Mouse (Mus musculus): ENCODE measurements at regions not wholly inside any gene's neighbourhood (a gene's known extent, or its start where the extent isn't known, plus 50 kb on each side); places are given as distances from the start of the nearest gene placed in this dataset.

GRCm38 (mm10) chr13:92911660-92912284, 67.2 kb downstream of the Mtx3 start:
- ATAC-seq (ENCODE audit: extremely low read depth, insufficient number of reproducible peaks, low FRiP score, poor library complexity, severe bottlenecking): no peak
- no peaks in the 10 kb centered on the region for H3K9me3 ChIP-seq (replicated peaks)
- H3K4me3 ChIP-seq (ENCODE audit: low read depth, low read length): no peak overlapping the region
- TF ChIP-seq GATA1 (IDR thresholded peaks at IDR 0.05; ENCODE audit: borderline replicate concordance, low read length): no peak
- TF ChIP-seq POLR2AphosphoS5 (IDR thresholded peaks at IDR 0.05; ENCODE audit: insufficient replicate concordance, low read depth, low read length): no peak
- TF ChIP-seq GATA2 (IDR thresholded peaks at IDR 0.05; ENCODE audit: borderline replicate concordance, low read depth, low read length): no peak
- TF ChIP-seq CTCF (IDR thresholded peaks at IDR 0.05; ENCODE audit: low read depth, low read length): no peak
- TF ChIP-seq TAL1 (conservative IDR thresholded peaks at IDR 0.05; ENCODE audit: low read depth, low read length): no peak
- H3K27me3 ChIP-seq (ENCODE audit: insufficient read depth, low read length): peaks cover 21% of the 10 kb centered on the region
- H3K36me3 ChIP-seq (replicated peaks): no peaks in the 10 kb centered on the region
- H3K4me1 ChIP-seq (ENCODE audit: insufficient read depth, low read depth, low read length): no peaks in the 10 kb centered on the region
- no peak for DNase-seq (ENCODE audit: low spot score)

GRCm38 (mm10) chr13:92912661-92913060, 68.1 kb downstream of the Mtx3 start:
- ATAC-seq (ENCODE audit: extremely low read depth, insufficient number of reproducible peaks, low FRiP score, poor library complexity, severe bottlenecking): no peak
- no peaks in the 10 kb centered on the region for H3K9me3 ChIP-seq (replicated peaks)
- no peaks in the 10 kb centered on the region for H3K36me3 ChIP-seq (replicated peaks)
- H3K4me1 ChIP-seq (ENCODE audit: insufficient read depth, low read depth, low read length): no peaks in the 10 kb centered on the region
- H3K27me3 ChIP-seq (ENCODE audit: insufficient read depth, low read length): peaks cover 17% of the 10 kb centered on the region
- DNase-seq (ENCODE audit: low spot score): no peak
- no peak overlapping the region for H3K4me3 ChIP-seq (ENCODE audit: low read depth, low read length)
- TF ChIP-seq GATA1 (IDR thresholded peaks at IDR 0.05; ENCODE audit: borderline replicate concordance, low read length) (no peak), CTCF (IDR thresholded peaks at IDR 0.05; ENCODE audit: low read depth, low read length) (no peak), POLR2AphosphoS5 (IDR thresholded peaks at IDR 0.05; ENCODE audit: insufficient replicate concordance, low read depth, low read length) (no peak), GATA2 (IDR thresholded peaks at IDR 0.05; ENCODE audit: borderline replicate concordance, low read depth, low read length) (no peak)

DNA sequence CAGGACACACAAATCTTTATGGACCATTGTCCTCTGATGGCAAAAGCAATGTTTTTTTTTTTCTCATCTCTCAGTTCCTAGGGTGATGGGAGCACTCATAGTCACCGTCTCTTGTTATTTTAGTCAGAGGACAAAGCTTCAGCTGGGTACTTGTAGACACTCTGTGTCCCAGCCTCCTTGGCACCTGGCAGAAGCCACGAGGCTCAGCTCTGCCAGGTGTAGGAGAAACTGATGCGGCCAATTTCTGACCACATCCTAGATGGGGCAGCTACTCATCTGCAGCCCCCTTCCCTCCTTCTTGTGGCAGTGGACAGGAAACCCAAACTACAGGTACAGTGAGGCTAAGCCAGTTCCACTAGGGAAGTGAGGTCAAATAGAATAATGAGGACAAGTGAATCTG, 70.1 kb downstream of the Mtx3 start:
- DNase-seq (ENCODE audit: low spot score) (no peak), ATAC-seq (ENCODE audit: extremely low read depth, insufficient number of reproducible peaks, low FRiP score, poor library complexity, severe bottlenecking) (no peak)
- no peak overlapping the region for H3K4me3 ChIP-seq (ENCODE audit: low read depth, low read length)
- no peaks in the 10 kb centered on the region for H3K36me3 ChIP-seq (replicated peaks)
- H3K9me3 ChIP-seq (replicated peaks): no peaks in the 10 kb centered on the region
- H3K27me3 ChIP-seq (ENCODE audit: insufficient read depth, low read length): peaks cover 19% of the 10 kb centered on the region
- no peak for TF ChIP-seq GATA2 (IDR thresholded peaks at IDR 0.05; ENCODE audit: borderline replicate concordance, low read depth, low read length)
- no peak for TF ChIP-seq POLR2AphosphoS5 (IDR thresholded peaks at IDR 0.05; ENCODE audit: insufficient replicate concordance, low read depth, low read length)
- no peak for TF ChIP-seq CTCF (IDR thresholded peaks at IDR 0.05; ENCODE audit: low read depth, low read length)
- TF ChIP-seq TAL1 (conservative IDR thresholded peaks at IDR 0.05; ENCODE audit: low read depth, low read length): no peak
- no peak for TF ChIP-seq GATA1 (IDR thresholded peaks at IDR 0.05; ENCODE audit: borderline replicate concordance, low read length)
- H3K4me1 ChIP-seq (ENCODE audit: insufficient read depth, low read depth, low read length): no peaks in the 10 kb centered on the region

GRCm38 (mm10) chr13:92915221-92915839, 70.8 kb downstream of the Mtx3 start:
- no peak for ATAC-seq (ENCODE audit: extremely low read depth, insufficient number of reproducible peaks, low FRiP score, poor library complexity, severe bottlenecking)
- no peak for TF ChIP-seq GATA1 (IDR thresholded peaks at IDR 0.05; ENCODE audit: borderline replicate concordance, low read length)
- TF ChIP-seq POLR2AphosphoS5 (IDR thresholded peaks at IDR 0.05; ENCODE audit: insufficient replicate concordance, low read depth, low read length): no peak
- no peak for TF ChIP-seq GATA2 (IDR thresholded peaks at IDR 0.05; ENCODE audit: borderline replicate concordance, low read depth, low read length)
- TF ChIP-seq CTCF (IDR thresholded peaks at IDR 0.05; ENCODE audit: low read depth, low read length): no peak
- TF ChIP-seq TAL1 (conservative IDR thresholded peaks at IDR 0.05; ENCODE audit: low read depth, low read length): no peak
- no peaks in the 10 kb centered on the region for H3K9me3 ChIP-seq (replicated peaks)
- DNase-seq (ENCODE audit: low spot score): no peak
- no peaks in the 10 kb centered on the region for H3K4me1 ChIP-seq (ENCODE audit: insufficient read depth, low read depth, low read length)
- H3K4me3 ChIP-seq (ENCODE audit: low read depth, low read length): no peak overlapping the region
- H3K36me3 ChIP-seq (replicated peaks): no peaks in the 10 kb centered on the region
- peaks cover 17% of the 10 kb centered on the region for H3K27me3 ChIP-seq (ENCODE audit: insufficient read depth, low read length)

DNA sequence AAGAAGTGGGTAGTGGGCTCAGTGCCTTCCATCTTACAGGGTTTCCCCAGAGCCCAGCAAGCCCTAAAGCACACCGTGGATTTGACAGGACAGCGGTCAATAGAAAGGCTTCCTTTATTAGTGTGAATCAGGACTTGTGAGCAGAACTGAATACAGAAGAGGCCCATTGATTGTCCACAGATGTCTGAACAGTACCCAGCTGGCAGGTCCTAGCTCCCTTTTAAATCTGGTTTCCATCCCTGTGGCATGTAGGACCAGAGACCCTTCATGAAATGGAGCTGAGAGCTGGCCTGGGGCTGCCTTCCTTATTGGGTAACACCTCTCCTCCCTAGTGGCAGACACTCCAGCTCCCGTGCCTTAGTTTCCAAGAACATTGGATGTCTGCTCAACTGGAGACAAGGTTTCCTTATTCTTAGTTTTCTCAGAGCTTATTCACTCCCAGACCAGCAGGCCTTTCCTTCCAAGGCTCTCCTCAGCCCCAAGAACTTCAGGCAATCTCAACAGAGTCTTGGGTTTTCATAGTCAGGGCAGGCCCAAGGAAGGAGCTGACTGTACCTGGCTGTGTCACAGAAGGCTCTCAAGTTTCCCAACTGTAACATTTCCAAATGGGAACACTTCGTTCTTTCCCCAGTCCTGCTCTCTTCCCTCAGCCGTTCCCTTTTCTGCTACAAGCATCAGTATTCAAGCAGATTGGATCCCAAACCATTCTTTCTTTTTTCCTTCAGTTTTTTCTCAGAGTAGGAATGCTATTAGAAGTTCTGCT, 71.6 kb downstream of the Mtx3 start:
- no peaks in the 10 kb centered on the region for H3K36me3 ChIP-seq (replicated peaks)
- H3K27me3 ChIP-seq (ENCODE audit: insufficient read depth, low read length): peaks cover 11% of the 10 kb centered on the region
- no peaks in the 10 kb centered on the region for H3K9me3 ChIP-seq (replicated peaks)
- H3K4me3 ChIP-seq (ENCODE audit: low read depth, low read length): no peak overlapping the region
- no peak for DNase-seq (ENCODE audit: low spot score)
- no peaks in the 10 kb centered on the region for H3K4me1 ChIP-seq (ENCODE audit: insufficient read depth, low read depth, low read length)
- no peak for ATAC-seq (ENCODE audit: extremely low read depth, insufficient number of reproducible peaks, low FRiP score, poor library complexity, severe bottlenecking)
- no peak for TF ChIP-seq CTCF (IDR thresholded peaks at IDR 0.05; ENCODE audit: low read depth, low read length)
- no peak for TF ChIP-seq TAL1 (conservative IDR thresholded peaks at IDR 0.05; ENCODE audit: low read depth, low read length)
- TF ChIP-seq GATA2 (IDR thresholded peaks at IDR 0.05; ENCODE audit: borderline replicate concordance, low read depth, low read length): no peak
- no peak for TF ChIP-seq GATA1 (IDR thresholded peaks at IDR 0.05; ENCODE audit: borderline replicate concordance, low read length)
- TF ChIP-seq POLR2AphosphoS5 (IDR thresholded peaks at IDR 0.05; ENCODE audit: insufficient replicate concordance, low read depth, low read length): no peak

GRCm38 (mm10) chr13:92919882-92920281, 75.3 kb downstream of the Mtx3 start:
- ATAC-seq (ENCODE audit: extremely low read depth, insufficient number of reproducible peaks, low FRiP score, poor library complexity, severe bottlenecking): no peak
- H3K36me3 ChIP-seq (replicated peaks): no peaks in the 10 kb centered on the region
- TF ChIP-seq POLR2AphosphoS5 (IDR thresholded peaks at IDR 0.05; ENCODE audit: insufficient replicate concordance, low read depth, low read length) (no peak), TAL1 (conservative IDR thresholded peaks at IDR 0.05; ENCODE audit: low read depth, low read length) (no peak), GATA1 (IDR thresholded peaks at IDR 0.05; ENCODE audit: borderline replicate concordance, low read length) (no peak), GATA2 (IDR thresholded peaks at IDR 0.05; ENCODE audit: borderline replicate concordance, low read depth, low read length) (no peak), CTCF (IDR thresholded peaks at IDR 0.05; ENCODE audit: low read depth, low read length) (no peak)

More at GRCm38 (mm10) chr13:92919882-92920281, 75.3 kb downstream of the Mtx3 start:
- H3K4me1 ChIP-seq (ENCODE audit: insufficient read depth, low read depth, low read length): no peaks in the 10 kb centered on the region
- H3K9me3 ChIP-seq (replicated peaks): no peaks in the 10 kb centered on the region
- no peak overlapping the region for H3K4me3 ChIP-seq (ENCODE audit: low read depth, low read length)
- no peak for DNase-seq (ENCODE audit: low spot score)
- peaks cover 20% of the 10 kb centered on the region for H3K27me3 ChIP-seq (ENCODE audit: insufficient read depth, low read length)

All from G1E (cell line).